Mouse (Mus musculus) hindbrain, embryonic 14.5 days (tissue): ENCODE data around the gene Zfp64. TPM values are rescaled to one million over a fixed set of nuclear protein-coding genes. Genes with fewer than 3 reads are reported as not detected.
A peak's percentile ranks its signal among the peaks of the same experiment; 100 is the strongest.

Experiments
- ATAC-seq: fragments of 200-750 bp; cut with Nextera tagmentation; 2 replicates; pipeline ENCODE4 v1.8.0; 2017; ENCODE audit warnings: moderate number of reproducible peaks, mild to moderate bottlenecking, moderate TSS enrichment, moderate library complexity; ENCODE audit not compliant: low FRiP score
- DNase-seq: peaks from one replicate; pipeline ENCODE4 v3.0.0-alpha.2; 2015; ENCODE audit warnings: low spot score
- H3K27ac ChIP-seq: fragments of 300-500 bp; sonication (generic); 2 replicates; pipeline ENCODE4 v1.5.1; 2014; ENCODE audit warnings: mild to moderate bottlenecking, moderate library complexity
- H3K27me3 ChIP-seq: fragments of 300-500 bp; sonication (generic); 2 replicates; pipeline ENCODE4 v1.6.1; 2014; ENCODE audit warnings: mild to moderate bottlenecking, low read length, mixed read lengths; ENCODE audit not compliant: control insufficient read depth, insufficient read depth
- H3K36me3 ChIP-seq: fragments of 300-500 bp; sonication (generic); replicated peaks from 2 replicates; pipeline ENCODE4 v1.6.1; 2014; ENCODE audit not compliant: control insufficient read depth, insufficient read depth
- H3K4me1 ChIP-seq: fragments of 300-500 bp; sonication (generic); replicated peaks from 2 replicates; pipeline ENCODE4 v1.6.1; 2014; ENCODE audit warnings: antibody characterized with exemption, low read length, mixed read lengths; ENCODE audit not compliant: control insufficient read depth, insufficient read depth
- H3K4me2 ChIP-seq: fragments of 300-500 bp; sonication (generic); replicated peaks from 2 replicates; pipeline ENCODE4 v1.6.1; 2014; ENCODE audit warnings: mild to moderate bottlenecking, moderate library complexity
- H3K4me3 ChIP-seq: fragments of 300-500 bp; sonication (generic); replicated peaks from 2 replicates; pipeline ENCODE4 v1.5.1; 2014; ENCODE audit warnings: mild to moderate bottlenecking, low read length
- H3K9ac ChIP-seq: fragments of 300-500 bp; sonication (generic); 2 replicates; pipeline ENCODE4 v1.6.1; 2014
- H3K9me3 ChIP-seq: fragments of 300-500 bp; sonication (generic); 2 replicates; pipeline ENCODE4 v1.6.1; 2016; ENCODE audit warnings: low read length; ENCODE audit not compliant: control insufficient read depth
- WGBS: fragments of 180-500 bp; shearing (Covaris S2); extraction: QIAGEN DNeasy Blood & Tissue Kit; methylation state at CpG from one replicate; pipeline ENCODE4 v1.1.7; 2014; 5-methylcytosine and 5-hydroxymethylcytosine counted together
- polyA plus RNA-seq: library from polyadenylated mRNA; unstranded; fragments of >200 nt; fragmentation: Nextera tagmentation; extraction: Ambion mirVana; gene quantifications from 2 replicates; pipeline ENCODE4 v1.2.1, GENCODE M21; 2014

Gene Zfp64
- 27.3 and 29.7 TPM in 2 replicates for polyA plus RNA-seq

DNA sequence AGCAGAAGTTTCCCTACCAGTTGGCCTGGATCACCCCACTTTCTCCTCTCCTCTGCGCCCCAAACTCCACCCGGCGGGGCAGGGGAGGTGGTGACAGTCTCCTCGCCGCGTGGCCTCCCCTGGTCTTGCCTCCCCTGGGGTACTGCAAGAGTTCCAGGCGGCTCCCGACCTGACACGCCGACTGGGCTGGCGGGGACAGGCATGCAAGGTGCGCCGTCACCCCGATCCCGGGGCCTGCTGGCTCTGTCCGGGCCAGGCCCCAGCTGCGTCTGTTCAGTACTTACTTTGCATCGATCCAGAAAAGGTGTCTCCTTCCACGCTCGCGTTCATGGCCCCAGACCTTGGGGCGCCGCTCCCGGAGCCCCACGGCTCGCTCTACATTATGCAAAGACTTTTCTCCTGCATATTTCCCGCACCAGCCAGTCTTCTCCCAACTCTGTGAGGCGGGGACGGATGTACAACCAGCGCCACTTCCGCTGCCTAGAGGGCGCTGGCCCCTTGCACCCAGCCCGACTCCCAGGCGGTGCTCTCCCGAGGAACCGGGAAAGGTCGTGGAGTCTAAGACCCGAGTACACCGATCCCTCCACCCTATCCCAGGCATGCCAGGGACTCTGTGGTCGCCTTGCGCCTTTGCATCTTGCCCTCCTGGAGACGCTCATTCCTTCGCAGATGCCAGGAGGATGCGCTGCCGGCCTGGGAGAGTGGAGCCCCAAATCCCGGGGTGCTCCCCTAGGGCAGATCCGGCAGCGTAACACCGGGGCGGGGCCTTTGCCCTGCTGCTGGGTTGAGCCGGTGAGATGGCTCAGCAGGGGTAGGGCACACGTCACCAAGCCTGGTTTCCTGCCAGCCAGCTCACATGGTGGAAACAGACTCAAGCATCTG is at the start of gene Zfp64:
TSS of gene Zfp64 (minus strand) at position 753 of the 882 bp plus-strand sequence.
- DNase-seq (peak; percentile 72), ATAC-seq (peak; percentile 85)
- Histone ChIP-seq H3K4me1 (peaks cover 18% of the 10 kb centered on the region), H3K9ac (peak within 1 kb of the TSS; percentile 88), H3K4me3 (peak within 1 kb of the TSS; percentile 92), H3K4me2 (peak within 1 kb of the TSS; percentile 78), H3K27ac (peak within 1 kb of the TSS; percentile 84), H3K36me3 (peaks cover 12% of the 10 kb centered on the region; the same call in 1 of the 2 replicates), H3K27me3 (no peaks in the 10 kb centered on the region), H3K9me3 (no peaks in the 10 kb centered on the region)
- under 1% methylated on average over 52 of the region's 52 CpGs for WGBS

DNA sequence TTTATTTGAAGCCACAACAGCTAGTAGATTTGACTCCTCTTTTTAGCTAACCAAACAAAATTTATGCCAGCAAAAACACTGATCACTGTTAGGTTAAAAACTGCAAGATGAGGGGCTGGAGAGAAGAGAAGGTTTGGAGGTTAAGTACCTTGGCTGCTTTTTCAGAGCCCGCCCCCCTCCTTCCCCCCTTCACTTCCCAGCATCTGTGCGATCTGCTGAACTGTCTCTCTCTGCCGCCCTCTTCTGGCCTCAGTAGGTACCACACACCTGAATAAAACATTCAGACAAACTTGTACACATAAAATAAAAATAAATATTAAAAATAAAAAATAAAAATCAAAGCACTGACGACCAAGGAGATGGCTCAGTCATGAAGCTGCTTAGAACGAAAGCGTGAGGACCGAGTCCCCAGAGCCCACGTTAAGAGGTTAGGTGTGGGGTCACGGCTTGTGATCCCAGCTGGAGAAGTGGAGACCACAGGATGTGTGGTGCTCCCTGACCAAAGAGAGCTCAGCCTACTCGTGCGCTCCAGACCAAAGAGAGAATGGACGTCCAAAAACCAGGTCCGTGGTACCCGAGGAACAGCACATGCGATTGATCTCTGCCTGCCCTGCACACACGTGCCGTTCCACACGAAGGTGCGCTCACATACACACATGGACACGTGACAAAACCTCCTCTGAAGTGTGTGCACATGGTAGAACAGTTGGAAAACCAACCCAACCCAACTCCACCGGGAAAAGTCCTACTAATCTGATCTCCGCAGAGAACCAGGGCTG is 37.4 kb upstream of the Zfp64 start:
- no peak for DNase-seq
- no peak for ATAC-seq
- no peaks in the 10 kb centered on the region for H3K36me3 ChIP-seq
- H3K27me3 ChIP-seq, result no peaks in the 10 kb centered on the region
- H3K4me3 ChIP-seq, result no peak overlapping the region
- H3K9me3 ChIP-seq, result no peaks in the 10 kb centered on the region
- no peak overlapping the region for H3K4me2 ChIP-seq
- H3K9ac ChIP-seq, result no peak overlapping the region
- H3K4me1 ChIP-seq, result peaks cover 10% of the 10 kb centered on the region
- 72% methylated on average over 22 of the region's 22 CpGs for WGBS
- H3K27ac ChIP-seq, result no peak overlapping the region

DNA sequence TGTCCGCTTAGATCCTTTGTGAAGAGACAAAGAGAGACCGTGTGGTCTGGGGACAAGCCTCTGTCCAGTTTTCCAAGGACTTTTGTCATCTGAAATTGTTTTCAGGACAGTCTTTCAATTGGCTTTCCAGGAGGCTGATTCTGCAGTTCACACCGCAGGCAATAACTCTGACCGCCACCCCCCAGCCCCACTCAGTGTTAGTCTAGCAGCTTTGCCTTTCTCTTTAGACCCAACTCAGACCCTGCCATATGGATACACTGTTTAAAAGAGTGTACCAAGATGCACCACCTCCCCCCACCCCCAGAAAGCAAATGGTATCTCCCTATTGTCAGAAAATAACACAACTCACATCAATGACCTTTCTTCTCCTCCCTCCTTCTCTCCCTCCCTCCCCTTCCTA is 35.6 kb upstream of the Zfp64 start:
- peak overlapping the region; percentile 65; the same call in 1 of the 2 replicates for H3K27ac ChIP-seq
- H3K36me3 ChIP-seq, result no peaks in the 10 kb centered on the region
- 31% methylated on average over 4 of the region's 4 CpGs for WGBS
- no peaks in the 10 kb centered on the region for H3K27me3 ChIP-seq
- DNase-seq (no peak), ATAC-seq (no peak)
- no peaks in the 10 kb centered on the region for H3K9me3 ChIP-seq
- 0 out of 2 replicates have a peak overlapping the region, but pooled peaks have one; percentile 28 for H3K9ac ChIP-seq
- peaks cover 10% of the 10 kb centered on the region for H3K4me1 ChIP-seq
- peak overlapping the region; percentile 20; the same call in 1 of the 2 replicates for H3K4me2 ChIP-seq
- H3K4me3 ChIP-seq, result no peak overlapping the region

DNA sequence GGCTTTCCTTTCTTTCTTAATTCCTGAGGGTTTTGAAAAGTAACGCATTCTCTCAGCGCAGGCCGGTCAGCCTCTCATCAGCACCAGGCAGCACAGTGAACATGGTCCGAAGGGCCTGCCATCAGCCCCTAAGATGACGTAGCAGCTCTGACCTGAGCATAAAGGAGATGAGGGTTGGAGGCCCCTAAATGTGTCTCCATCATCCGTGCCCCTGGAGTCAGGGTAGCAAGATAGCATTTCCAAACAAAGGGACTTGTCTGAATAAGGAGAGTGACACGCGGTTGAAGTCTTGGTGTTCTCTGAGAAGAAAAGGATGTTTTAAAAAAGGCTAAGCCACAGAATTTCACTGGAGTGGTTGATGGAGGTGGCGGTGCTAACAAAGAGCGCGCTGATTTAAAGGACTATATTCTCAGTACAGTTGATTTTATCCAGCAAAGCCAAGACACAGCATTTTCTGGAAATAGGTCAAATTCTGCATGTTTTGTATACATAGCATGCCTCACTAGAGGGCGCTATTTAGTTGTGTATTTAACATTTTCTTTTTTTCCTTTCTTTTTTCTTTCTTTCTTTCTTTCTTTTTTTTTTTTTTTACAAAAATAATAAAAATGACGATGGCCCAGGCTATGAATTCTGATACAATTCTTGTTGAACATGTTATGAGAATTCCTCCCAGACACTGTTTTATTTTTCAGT is 34.8 kb upstream of the Zfp64 start:
- DNase-seq (peak; percentile 89), ATAC-seq (no peak)
- no peaks in the 10 kb centered on the region for H3K27me3 ChIP-seq
- H3K4me3 ChIP-seq, result no peak overlapping the region
- 45% methylated on average over 13 of the region's 13 CpGs for WGBS
- H3K27ac ChIP-seq, result peak overlapping the region; percentile 65
- no peaks in the 10 kb centered on the region for H3K9me3 ChIP-seq
- peak overlapping the region; percentile 20; the same call in 1 of the 2 replicates for H3K4me2 ChIP-seq
- peak overlapping the region; percentile 18; the same call in 1 of the 2 replicates for H3K9ac ChIP-seq
- no peaks in the 10 kb centered on the region for H3K36me3 ChIP-seq
- peaks cover 10% of the 10 kb centered on the region for H3K4me1 ChIP-seq

DNA sequence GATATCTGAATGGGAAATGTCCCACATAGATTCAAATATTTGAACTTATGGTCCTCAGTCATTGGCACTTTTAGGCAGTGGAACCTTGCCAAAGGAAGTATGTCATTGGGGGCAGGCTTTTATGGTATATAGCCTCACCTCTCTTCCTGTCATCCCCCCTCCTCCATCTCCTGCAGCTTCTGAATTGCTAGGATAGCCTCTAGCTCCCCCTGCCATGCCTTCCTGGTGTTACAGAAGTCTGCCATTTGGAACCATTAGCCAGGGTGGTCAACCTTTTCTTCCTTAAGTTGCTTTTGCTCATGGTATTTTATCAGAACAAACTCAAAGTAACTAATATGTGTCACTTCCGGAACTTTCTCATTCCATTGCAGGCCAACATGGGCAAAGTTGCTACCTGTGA is 32.7 kb upstream of the Zfp64 start:
- H3K9me3 ChIP-seq, result no peaks in the 10 kb centered on the region
- H3K27me3 ChIP-seq, result no peaks in the 10 kb centered on the region
- no peak overlapping the region for H3K4me3 ChIP-seq
- H3K4me1 ChIP-seq, result peaks cover 10% of the 10 kb centered on the region
- H3K9ac ChIP-seq, result no peak overlapping the region
- ATAC-seq (no peak), DNase-seq (no peak)
- H3K27ac ChIP-seq, result no peak overlapping the region
- 95% methylated on average over 1 of the region's 1 CpGs for WGBS
- H3K4me2 ChIP-seq, result no peak overlapping the region
- H3K36me3 ChIP-seq, result no peaks in the 10 kb centered on the region

DNA sequence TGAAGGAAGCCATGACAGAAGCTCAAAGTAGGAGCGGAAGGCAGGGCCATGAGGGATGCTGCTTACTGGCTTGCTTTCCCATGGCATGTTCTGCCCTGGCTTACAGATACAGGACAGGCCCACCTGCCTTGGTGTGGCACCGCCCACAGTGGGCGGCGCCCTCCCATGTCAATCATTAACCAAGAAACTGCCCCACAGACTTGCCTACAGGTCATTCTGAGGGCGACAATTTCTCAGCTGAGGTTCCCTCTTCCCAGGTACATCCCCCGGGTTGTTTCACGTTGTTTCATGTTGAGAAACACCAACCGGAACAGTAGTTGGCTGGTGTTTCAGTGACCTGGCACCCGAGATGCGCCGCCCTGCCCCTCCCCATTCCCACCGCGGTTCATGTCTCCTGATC is 32.0 kb upstream of the Zfp64 start:
- no peak for DNase-seq
- H3K4me2 ChIP-seq, result no peak overlapping the region
- H3K9ac ChIP-seq, result no peak overlapping the region
- H3K27me3 ChIP-seq, result no peaks in the 10 kb centered on the region
- WGBS, result 76% methylated on average over 13 of the region's 13 CpGs
- no peaks in the 10 kb centered on the region for H3K9me3 ChIP-seq
- no peak for ATAC-seq
- H3K36me3 ChIP-seq, result no peaks in the 10 kb centered on the region
- peaks cover 10% of the 10 kb centered on the region for H3K4me1 ChIP-seq
- H3K27ac ChIP-seq, result no peak overlapping the region
- H3K4me3 ChIP-seq, result no peak overlapping the region

DNA sequence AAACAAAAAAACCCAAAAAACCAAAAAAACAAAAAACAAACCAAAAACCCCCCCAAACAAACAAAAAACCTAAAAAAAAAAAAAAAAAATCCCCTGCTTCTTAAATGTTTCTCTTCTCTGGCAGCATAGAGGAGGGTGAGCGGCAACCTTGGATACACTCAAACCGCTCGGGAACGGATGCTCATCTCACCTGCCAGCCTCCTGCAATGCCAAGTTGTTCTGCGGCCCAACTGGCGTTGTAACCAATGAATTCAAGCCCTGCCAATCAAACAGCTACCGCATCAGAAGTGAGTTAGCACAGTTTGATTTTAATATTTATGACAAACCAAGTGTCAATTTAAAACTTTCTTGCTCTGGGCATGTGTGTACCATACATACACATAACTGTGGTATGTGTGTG is 26.6 kb upstream of the Zfp64 start:
- DNase-seq (no peak), ATAC-seq (no peak)
- Histone ChIP-seq H3K4me2 (no peak overlapping the region), H3K9ac (no peak overlapping the region), H3K27me3 (no peaks in the 10 kb centered on the region), H3K9me3 (no peaks in the 10 kb centered on the region), H3K27ac (no peak overlapping the region), H3K4me1 (no peaks in the 10 kb centered on the region), H3K4me3 (no peak overlapping the region), H3K36me3 (no peaks in the 10 kb centered on the region)
- WGBS, result 91% methylated on average over 7 of the region's 7 CpGs

DNA sequence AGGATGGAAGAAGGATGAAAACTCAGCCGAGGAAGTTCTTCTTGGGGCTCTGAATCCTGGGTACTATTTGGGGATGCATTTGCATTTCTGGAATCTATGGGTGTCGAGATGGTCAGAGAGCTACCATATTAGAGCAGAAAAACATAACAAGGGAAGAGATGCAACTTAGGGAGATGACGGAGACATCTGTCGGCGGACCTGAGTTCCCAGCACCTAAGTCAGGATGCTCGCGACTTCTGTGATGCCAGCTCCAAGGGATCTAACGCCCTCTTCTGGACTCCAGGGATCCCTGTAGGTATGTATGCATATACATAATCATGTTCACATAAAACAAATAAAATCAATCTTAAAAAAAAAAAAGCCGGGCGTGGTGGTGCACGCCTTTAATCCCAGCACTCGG is 26.1 kb upstream of the Zfp64 start:
- Histone ChIP-seq H3K27ac (no peak overlapping the region), H3K4me1 (no peaks in the 10 kb centered on the region), H3K4me2 (0 out of 2 replicates have a peak overlapping the region, but pooled peaks have one; percentile 4), H3K4me3 (no peak overlapping the region), H3K9me3 (no peaks in the 10 kb centered on the region), H3K9ac (no peak overlapping the region), H3K27me3 (no peaks in the 10 kb centered on the region), H3K36me3 (no peaks in the 10 kb centered on the region)
- 71% methylated on average over 12 of the region's 12 CpGs for WGBS
- DNase-seq (no peak), ATAC-seq (no peak)

DNA sequence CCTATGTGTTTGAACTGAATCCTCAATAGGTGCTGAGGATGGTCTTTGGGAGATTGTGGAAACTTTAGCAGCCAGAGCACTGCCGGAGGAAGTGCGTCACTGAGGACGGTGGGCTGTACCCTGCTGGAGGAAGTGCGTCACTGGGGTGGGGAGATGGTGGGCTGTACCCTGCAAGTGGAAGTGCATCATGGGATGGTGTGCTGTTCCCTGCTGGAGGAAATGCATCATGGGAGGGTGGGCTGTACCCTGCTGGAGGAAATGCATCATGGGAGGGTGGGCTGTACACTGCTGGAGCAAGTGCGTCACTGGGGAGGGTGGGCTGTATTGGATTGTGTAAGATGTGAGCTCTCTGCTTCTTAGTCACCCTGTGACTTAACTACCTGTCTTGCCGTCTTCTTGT is 25.5 kb upstream of the Zfp64 start:
- no peaks in the 10 kb centered on the region for H3K4me1 ChIP-seq
- H3K36me3 ChIP-seq, result no peaks in the 10 kb centered on the region
- ATAC-seq, result peak; percentile 75
- no peak overlapping the region for H3K4me3 ChIP-seq
- no peak overlapping the region for H3K27ac ChIP-seq
- no peaks in the 10 kb centered on the region for H3K27me3 ChIP-seq
- 66% methylated on average over 6 of the region's 6 CpGs for WGBS
- DNase-seq, result no peak
- peak overlapping the region; percentile 17; the same call in 1 of the 2 replicates for H3K4me2 ChIP-seq
- H3K9me3 ChIP-seq, result no peaks in the 10 kb centered on the region
- H3K9ac ChIP-seq, result no peak overlapping the region
